Mouse (Mus musculus): ENCODE data around the gene Hilpda. TPM values are rescaled to one million over a fixed set of nuclear protein-coding genes. Genes with fewer than 3 reads are reported as not detected.

Hilpda gene
- polyA plus RNA-seq, 1 experiment from 2014 or later, result 22.0 TPM

- Histone ChIP-seq H3K9ac (0 out of 2 replicates have a peak overlapping the region, but pooled peaks have one; percentile 5), H3K4me1 (replicated peaks) (peaks cover 12% of the 10 kb centered on the region), H3K9me3 (replicated peaks) (no peaks in the 10 kb centered on the region), H3K27me3 (no peaks in the 10 kb centered on the region), H3K4me3 (no peak overlapping the region), H3K36me3 (peaks cover 7% of the 10 kb centered on the region), H3K27ac (peak overlapping the region; percentile 82), H3K4me2 (0 out of 2 replicates have a peak overlapping the region, but pooled peaks have one; percentile 21)
- ATAC-seq (replicated peaks; ENCODE audit: insufficient number of reproducible peaks, insufficient read depth, low FRiP score, low read depth), result peak; percentile 74
- WGBS, result 11% methylated on average over 8 of the region's 8 CpGs
These were observed 6.4 kb downstream of the Hilpda start for GRCm38 (mm10) chr6:29278513-29279267.

DNA sequence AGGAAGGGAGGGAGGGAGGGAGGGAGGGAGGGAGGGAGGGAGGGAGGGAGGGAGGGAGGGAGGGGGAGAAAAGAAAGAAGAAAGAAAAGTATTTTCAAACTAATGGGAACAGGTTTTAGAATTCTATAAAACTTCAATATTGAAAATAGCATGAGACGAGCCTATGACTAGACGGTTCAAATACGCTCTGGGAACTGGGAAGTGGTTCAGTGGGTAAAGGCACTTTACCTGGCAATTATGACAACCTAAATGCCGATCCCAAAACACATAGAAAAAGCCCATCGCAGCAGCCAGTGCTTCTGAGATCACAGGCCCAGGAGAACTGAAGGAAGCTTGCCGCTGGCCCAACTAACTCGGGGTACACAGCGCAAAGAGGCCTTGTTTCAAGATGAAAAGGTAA, 7.0 kb downstream of the Hilpda start, which contains the start of gene Fam71f2:
Gene Fam71f2, plus strand, starts transcription at position 301 of the 400 bp plus-strand sequence.
- Histone ChIP-seq H3K4me3 (no peak within 1 kb of the TSS), H3K4me2 (0 out of 2 replicates have a peak within 1 kb of the TSS, but pooled peaks have one; percentile 21), H3K27ac (peak within 1 kb of the TSS; percentile 82), H3K27me3 (no peaks in the 10 kb centered on the region), H3K9me3 (replicated peaks) (no peaks in the 10 kb centered on the region), H3K36me3 (peaks cover 7% of the 10 kb centered on the region), H3K9ac (0 out of 2 replicates have a peak within 1 kb of the TSS, but pooled peaks have one; percentile 5), H3K4me1 (replicated peaks) (peaks cover 7% of the 10 kb centered on the region)
- no peak for ATAC-seq (replicated peaks; ENCODE audit: insufficient number of reproducible peaks, insufficient read depth, low FRiP score, low read depth)
- 79% methylated on average over 8 of the region's 8 CpGs for WGBS

DNA sequence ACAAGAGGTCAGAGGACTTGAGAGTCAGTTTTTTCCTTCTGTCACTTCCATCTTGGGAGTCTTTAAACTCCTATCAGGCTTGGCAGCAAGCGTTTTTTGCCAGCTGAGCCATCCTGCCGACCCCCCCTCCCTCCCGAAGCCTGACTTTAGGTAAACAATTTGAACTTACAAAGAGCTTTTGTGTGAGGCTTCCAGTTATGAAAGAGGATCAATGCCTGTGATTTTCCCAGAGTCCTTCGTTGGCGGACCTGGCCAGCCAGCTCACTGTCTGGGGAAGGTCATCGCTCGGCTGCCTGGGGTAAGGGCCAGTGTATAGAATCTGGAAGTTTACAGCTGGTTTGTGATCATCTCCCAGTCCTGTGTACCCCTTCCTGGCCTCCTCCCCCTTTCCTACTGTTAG, 8.4 kb downstream of the Hilpda start:
- no peaks in the 10 kb centered on the region for H3K27me3 ChIP-seq
- H3K9me3 ChIP-seq (replicated peaks), result no peaks in the 10 kb centered on the region
- peaks cover 7% of the 10 kb centered on the region for H3K4me1 ChIP-seq (replicated peaks)
- no peak overlapping the region for H3K27ac ChIP-seq
- WGBS, result 55% methylated on average over 7 of the region's 7 CpGs
- no peak overlapping the region for H3K4me3 ChIP-seq
- no peak overlapping the region for H3K9ac ChIP-seq
- ATAC-seq (replicated peaks; ENCODE audit: insufficient number of reproducible peaks, insufficient read depth, low FRiP score, low read depth), result no peak
- no peaks in the 10 kb centered on the region for H3K36me3 ChIP-seq
- no peak overlapping the region for H3K4me2 ChIP-seq

- ATAC-seq (replicated peaks; ENCODE audit: insufficient number of reproducible peaks, insufficient read depth, low FRiP score, low read depth), result no peak
- Histone ChIP-seq H3K9me3 (replicated peaks) (no peaks in the 10 kb centered on the region), H3K4me1 (replicated peaks) (no peaks in the 10 kb centered on the region), H3K36me3 (no peaks in the 10 kb centered on the region), H3K9ac (no peak overlapping the region), H3K4me3 (no peak overlapping the region), H3K27me3 (no peaks in the 10 kb centered on the region), H3K4me2 (no peak overlapping the region), H3K27ac (no peak overlapping the region)
- 74% methylated on average over 7 of the region's 7 CpGs for WGBS
These were observed 14.6 kb downstream of the Hilpda start for GRCm38 (mm10) chr6:29286870-29287269.

DNA sequence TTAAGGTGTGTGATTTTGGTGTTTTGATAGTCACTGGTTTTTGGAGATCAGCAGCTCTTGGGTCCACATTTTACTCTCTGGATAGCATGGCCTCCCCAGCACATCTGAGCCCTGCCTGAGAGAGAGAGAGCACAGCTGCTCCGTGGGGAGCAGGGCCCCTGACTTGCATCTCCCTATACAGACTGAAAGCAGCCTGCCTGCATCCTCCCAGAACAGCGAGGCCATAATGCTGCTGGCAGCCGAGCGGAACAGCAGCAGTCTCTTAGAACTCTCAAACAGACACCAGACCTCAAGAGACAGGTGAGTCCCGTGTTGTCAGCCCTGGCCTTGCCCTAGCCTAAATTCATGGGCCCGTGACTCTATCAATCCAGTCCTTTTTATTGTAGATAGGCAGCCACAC, 15.2 kb downstream of the Hilpda start:
- no peak overlapping the region for H3K27ac ChIP-seq
- 47% methylated on average over 6 of the region's 6 CpGs for WGBS
- ATAC-seq (replicated peaks; ENCODE audit: insufficient number of reproducible peaks, insufficient read depth, low FRiP score, low read depth), result no peak
- H3K4me2 ChIP-seq, result no peak overlapping the region
- no peaks in the 10 kb centered on the region for H3K36me3 ChIP-seq
- H3K27me3 ChIP-seq, result no peaks in the 10 kb centered on the region
- H3K9ac ChIP-seq, result no peak overlapping the region
- H3K4me3 ChIP-seq, result no peak overlapping the region
- no peaks in the 10 kb centered on the region for H3K9me3 ChIP-seq (replicated peaks)
- no peaks in the 10 kb centered on the region for H3K4me1 ChIP-seq (replicated peaks)

GRCm38 (mm10) chr6:29287944-29288343, 15.7 kb downstream of the Hilpda start:
- H3K4me1 ChIP-seq (replicated peaks), result no peaks in the 10 kb centered on the region
- no peak for ATAC-seq (replicated peaks; ENCODE audit: insufficient number of reproducible peaks, insufficient read depth, low FRiP score, low read depth)

DNA sequence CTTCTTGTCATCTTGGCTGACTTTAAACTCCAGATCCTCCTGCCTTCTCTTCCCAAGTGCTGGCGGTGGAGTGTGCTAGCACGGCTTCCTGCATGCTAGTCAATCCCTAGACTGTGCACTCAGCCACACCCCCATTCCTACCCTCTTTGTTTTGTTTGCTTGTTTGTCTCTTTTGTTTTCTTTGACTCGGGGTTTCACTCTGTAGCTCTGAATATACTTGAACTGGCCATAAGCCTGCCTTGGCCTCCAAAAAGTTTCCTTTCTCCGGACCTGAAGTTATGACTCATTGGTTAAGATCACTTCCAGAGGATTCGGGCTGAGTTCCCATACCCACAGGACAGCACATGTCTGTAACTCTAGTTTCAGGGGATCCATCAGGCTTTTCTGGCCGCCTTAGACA, 16.4 kb downstream of the Hilpda start:
- H3K4me2 ChIP-seq, result no peak overlapping the region
- ATAC-seq (replicated peaks; ENCODE audit: insufficient number of reproducible peaks, insufficient read depth, low FRiP score, low read depth), result no peak
- 56% methylated on average over 6 of the region's 6 CpGs for WGBS
- H3K36me3 ChIP-seq, result no peaks in the 10 kb centered on the region
- no peaks in the 10 kb centered on the region for H3K4me1 ChIP-seq (replicated peaks)
- no peak overlapping the region for H3K9ac ChIP-seq
- no peaks in the 10 kb centered on the region for H3K27me3 ChIP-seq
- H3K9me3 ChIP-seq (replicated peaks), result no peaks in the 10 kb centered on the region
- H3K4me3 ChIP-seq, result no peak overlapping the region
- H3K27ac ChIP-seq, result no peak overlapping the region

More at GRCm38 (mm10) chr6:29287944-29288343, 15.7 kb downstream of the Hilpda start:
- no peaks in the 10 kb centered on the region for H3K9me3 ChIP-seq (replicated peaks)
- no peak overlapping the region for H3K4me3 ChIP-seq
- no peak overlapping the region for H3K9ac ChIP-seq
- H3K4me2 ChIP-seq, result no peak overlapping the region
- WGBS, result 63% methylated on average over 5 of the region's 5 CpGs
- no peak overlapping the region for H3K27ac ChIP-seq
- no peaks in the 10 kb centered on the region for H3K27me3 ChIP-seq
- no peaks in the 10 kb centered on the region for H3K36me3 ChIP-seq

GRCm38 (mm10) chr6:29299112-29299511, 26.8 kb downstream of the Hilpda start:
- no peak for ATAC-seq (replicated peaks; ENCODE audit: insufficient number of reproducible peaks, insufficient read depth, low FRiP score, low read depth)
- no peak overlapping the region for H3K4me3 ChIP-seq
- WGBS, result 52% methylated on average over 2 of the region's 2 CpGs

GRCm38 (mm10) chr6:29303251-29303650, 31.0 kb downstream of the Hilpda start:
- H3K27me3 ChIP-seq, result no peaks in the 10 kb centered on the region

More at GRCm38 (mm10) chr6:29299112-29299511, 26.8 kb downstream of the Hilpda start:
- Histone ChIP-seq H3K4me1 (replicated peaks) (no peaks in the 10 kb centered on the region), H3K4me2 (no peak overlapping the region), H3K9ac (no peak overlapping the region), H3K27me3 (no peaks in the 10 kb centered on the region), H3K9me3 (replicated peaks) (no peaks in the 10 kb centered on the region), H3K36me3 (no peaks in the 10 kb centered on the region), H3K27ac (no peak overlapping the region)

DNA sequence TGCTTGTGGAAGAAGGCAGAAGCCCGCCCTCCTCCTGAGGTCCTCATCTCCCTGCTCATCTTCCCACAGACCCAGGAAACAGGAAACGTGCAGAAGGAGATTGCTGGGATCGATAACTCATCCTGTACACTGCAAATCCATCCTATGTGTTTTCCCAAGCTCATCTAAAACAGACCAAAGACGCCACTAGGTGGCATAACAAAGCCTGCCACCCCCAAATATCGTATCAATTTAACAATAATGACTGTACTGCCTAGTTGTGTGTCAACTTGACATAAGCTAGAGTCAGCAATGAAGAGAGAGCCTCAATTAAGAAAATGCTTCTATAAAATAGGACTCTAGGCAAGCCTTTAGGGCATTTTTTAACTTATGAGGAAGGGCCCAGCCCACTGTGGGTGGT, 31.4 kb downstream of the Hilpda start:
- whole genome bisulfite sequencing, result 40% methylated on average over 5 of the region's 5 CpGs
- no peaks in the 10 kb centered on the region for H3K9me3 ChIP-seq (replicated peaks)
- H3K27me3 ChIP-seq, result no peaks in the 10 kb centered on the region
- no peaks in the 10 kb centered on the region for H3K36me3 ChIP-seq
- H3K4me2 ChIP-seq, result no peak overlapping the region
- no peak for ATAC-seq (replicated peaks; ENCODE audit: insufficient number of reproducible peaks, insufficient read depth, low FRiP score, low read depth)
- no peak overlapping the region for H3K9ac ChIP-seq
- no peak overlapping the region for H3K4me3 ChIP-seq
- no peak overlapping the region for H3K27ac ChIP-seq
- no peaks in the 10 kb centered on the region for H3K4me1 ChIP-seq (replicated peaks)

More at GRCm38 (mm10) chr6:29303251-29303650, 31.0 kb downstream of the Hilpda start:
- Histone ChIP-seq H3K4me1 (replicated peaks) (no peaks in the 10 kb centered on the region), H3K36me3 (no peaks in the 10 kb centered on the region), H3K4me3 (no peak overlapping the region), H3K4me2 (no peak overlapping the region), H3K27ac (no peak overlapping the region), H3K9ac (no peak overlapping the region), H3K9me3 (replicated peaks) (no peaks in the 10 kb centered on the region)
- ATAC-seq (replicated peaks; ENCODE audit: insufficient number of reproducible peaks, insufficient read depth, low FRiP score, low read depth), result no peak

GRCm38 (mm10) chr6:29305462-29305861, 33.2 kb downstream of the Hilpda start:
- Histone ChIP-seq H3K9ac (no peak overlapping the region), H3K27me3 (no peaks in the 10 kb centered on the region), H3K4me3 (no peak overlapping the region), H3K4me2 (no peak overlapping the region), H3K4me1 (replicated peaks) (no peaks in the 10 kb centered on the region), H3K27ac (no peak overlapping the region), H3K36me3 (no peaks in the 10 kb centered on the region), H3K9me3 (replicated peaks) (no peaks in the 10 kb centered on the region)
- no peak for ATAC-seq (replicated peaks; ENCODE audit: insufficient number of reproducible peaks, insufficient read depth, low FRiP score, low read depth)
- 85% methylated on average over 4 of the region's 4 CpGs for WGBS
